Mouse (Mus musculus) cerebellum, adult 8-10 months (tissue): ENCODE measurements around the gene Lpin1.

Experiments
- DNase-seq: peaks from one replicate; pipeline ENCODE4 v3.0.0; 2022

Gene Lpin1

DNA sequence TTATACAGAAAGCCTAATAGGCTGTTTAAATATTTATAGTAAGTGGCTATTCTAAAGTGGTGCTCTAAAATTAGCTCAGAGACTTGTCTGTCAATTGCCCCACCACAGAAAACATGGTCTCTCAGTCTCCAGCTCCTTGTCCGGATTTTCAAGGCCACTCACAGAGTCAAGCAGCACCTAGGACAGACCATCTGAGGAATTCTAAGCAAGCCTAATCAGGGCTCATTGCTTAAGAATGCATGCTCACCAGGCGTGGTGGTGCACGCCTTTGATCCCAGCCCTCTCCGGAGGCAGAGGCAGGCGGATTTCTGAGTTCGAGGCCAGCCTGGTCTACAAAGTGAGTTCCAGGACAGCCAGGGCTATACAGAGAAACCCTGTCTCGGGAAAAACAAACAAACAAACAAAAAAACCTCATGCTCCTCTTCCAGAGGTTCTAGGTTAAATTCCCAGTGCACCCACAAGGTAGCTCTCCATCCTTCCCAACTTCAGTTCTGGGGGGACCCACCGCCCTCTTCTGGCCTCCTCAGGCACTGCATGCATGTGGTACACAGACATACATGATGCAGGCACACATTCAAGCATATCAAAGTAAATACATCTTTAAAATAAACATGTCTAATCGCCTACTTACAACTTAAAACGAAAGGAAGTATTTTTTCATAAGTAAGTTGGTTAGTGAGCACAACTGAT, 40.2 kb downstream of the Lpin1 start:
- no peak for DNase-seq

GRCm38 (mm10) chr12:16568936-16569650, 41.7 kb downstream of the Lpin1 start:
- DNase-seq, result no peak

GRCm38 (mm10) chr12:16568496-16568895, 42.3 kb downstream of the Lpin1 start:
- peak; percentile 69 for DNase-seq

DNA sequence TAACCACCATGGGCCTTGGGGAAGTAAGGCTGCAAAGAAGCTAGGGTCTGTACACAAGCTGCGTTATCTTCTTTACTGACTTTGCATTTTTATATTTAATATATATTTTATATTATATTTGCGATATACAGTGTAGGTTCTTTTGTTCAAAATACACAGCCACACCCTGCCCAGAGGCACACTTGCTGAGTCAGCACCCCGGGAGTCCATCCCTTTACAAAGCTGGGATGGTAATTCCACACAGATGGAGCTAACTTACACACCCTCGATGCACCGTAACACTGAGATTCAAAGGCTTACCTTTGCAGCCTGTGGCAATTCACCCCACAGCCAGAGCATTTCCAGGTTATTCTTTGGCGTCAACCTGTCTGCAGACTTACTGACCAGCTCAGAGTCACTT, 42.7 kb downstream of the Lpin1 start:
- DNase-seq, result no peak

DNA sequence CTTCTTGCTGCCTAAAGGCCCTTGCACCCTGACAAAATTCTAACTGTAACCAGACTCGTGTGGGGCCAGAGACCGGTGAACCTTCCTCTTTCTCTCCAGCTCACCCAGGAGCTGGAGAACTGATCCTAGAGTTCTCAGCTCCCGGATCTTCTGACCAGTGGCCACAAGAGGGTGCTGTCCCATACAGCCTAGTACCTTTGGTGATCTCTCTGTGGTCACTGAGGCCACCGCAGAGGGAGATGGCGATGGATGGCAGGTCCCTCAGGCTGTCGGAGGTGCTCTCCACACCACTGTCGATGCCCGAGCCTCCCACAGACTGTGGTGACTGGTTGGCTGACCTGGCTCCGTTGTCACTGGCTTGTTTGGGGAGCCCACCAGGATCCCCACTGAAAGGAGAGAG, 47.3 kb downstream of the Lpin1 start:
- peak; percentile 27 for DNase-seq

DNA sequence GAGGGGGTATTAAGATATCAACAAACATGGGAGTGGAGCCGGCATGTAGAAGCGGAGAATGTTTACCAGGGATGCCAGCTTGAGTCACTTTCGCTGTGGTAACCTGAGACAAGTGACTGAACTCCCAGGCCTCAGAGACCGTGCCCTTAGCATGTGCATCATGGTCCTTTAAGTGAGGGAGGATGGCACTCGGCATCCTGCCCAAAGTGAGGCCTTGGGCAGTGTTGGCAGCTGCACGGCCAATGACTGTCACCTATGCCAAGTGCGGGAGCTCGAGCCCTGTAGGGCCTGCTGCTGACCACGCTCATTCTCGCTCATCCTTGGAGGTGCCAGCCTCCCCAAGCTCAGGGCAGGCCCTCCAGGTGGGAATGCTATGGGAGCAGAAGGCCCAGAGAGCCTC, 48.1 kb downstream of the Lpin1 start:
- DNase-seq, result no peak

GRCm38 (mm10) chr12:16562181-16562580, 48.6 kb downstream of the Lpin1 start:
- no peak for DNase-seq

- DNase-seq, result no peak
Observed at GRCm38 (mm10) chr12:16557271-16557670, 53.5 kb downstream of the Lpin1 start.

DNA sequence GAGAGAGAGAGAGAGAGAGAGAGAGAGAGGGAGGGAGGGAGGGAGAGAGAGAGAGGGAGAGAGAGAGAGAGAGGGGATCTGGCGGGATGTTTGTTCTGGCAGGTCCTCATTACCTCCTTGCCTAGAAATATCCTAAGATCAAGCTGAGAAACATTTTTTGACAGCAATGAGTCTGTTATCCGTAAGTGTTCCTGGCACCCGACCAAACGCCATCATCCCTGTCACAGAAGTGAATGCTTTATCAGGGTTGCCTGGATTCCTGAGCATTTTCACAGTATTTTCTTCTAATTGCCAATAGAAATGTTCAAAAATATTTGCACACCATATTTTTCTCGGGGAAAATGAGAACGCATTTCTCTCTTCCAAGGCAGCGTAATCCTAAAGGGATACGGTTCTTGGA, 56.6 kb downstream of the Lpin1 start:
- DNase-seq, result no peak

DNA sequence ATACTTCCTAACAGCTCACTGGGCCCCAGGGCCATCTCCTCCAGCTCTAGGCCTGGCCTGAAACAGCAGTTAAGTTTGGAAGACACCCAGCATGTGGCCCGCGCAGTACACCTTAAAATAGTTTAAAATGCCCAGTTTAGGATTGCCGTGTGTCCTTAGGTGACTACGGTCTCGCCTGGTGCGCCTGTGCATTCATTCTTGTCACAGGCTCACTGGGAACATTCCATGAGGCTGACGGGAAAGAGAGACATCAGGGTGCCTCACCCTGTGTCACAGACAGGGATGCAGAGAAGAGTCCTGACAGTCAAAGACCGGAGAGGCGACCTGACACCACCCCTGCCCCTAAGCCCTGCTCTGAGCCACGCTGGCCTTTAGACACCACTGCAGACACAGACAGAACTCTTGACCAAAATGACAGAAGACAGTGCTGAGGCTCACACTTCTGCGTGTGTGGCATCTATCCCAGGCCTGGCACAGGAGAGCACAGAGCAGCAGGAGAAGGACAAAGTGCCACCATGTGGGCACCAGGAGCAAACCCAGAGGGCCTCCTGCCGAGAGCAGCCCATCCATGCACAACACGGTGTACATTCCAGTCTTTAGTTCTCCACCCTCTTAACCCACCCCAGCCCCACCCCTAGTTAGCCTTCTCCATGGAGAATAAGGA, 58.5 kb downstream of the Lpin1 start:
- DNase-seq, result no peak

- DNase-seq, result no peak
Observed at GRCm38 (mm10) chr12:16550983-16551454, 59.7 kb downstream of the Lpin1 start.

GRCm38 (mm10) chr12:16548824-16549375, 61.9 kb downstream of the Lpin1 start:
- DNase-seq, result no peak

GRCm38 (mm10) chr12:16541606-16542005, 69.2 kb downstream of the Lpin1 start:
- DNase-seq, result no peak

- DNase-seq, result no peak
Observed at GRCm38 (mm10) chr12:16540712-16541111, 70.1 kb downstream of the Lpin1 start.

- DNase-seq, result no peak
Observed at GRCm38 (mm10) chr12:16539965-16540661, 70.7 kb downstream of the Lpin1 start.

DNA sequence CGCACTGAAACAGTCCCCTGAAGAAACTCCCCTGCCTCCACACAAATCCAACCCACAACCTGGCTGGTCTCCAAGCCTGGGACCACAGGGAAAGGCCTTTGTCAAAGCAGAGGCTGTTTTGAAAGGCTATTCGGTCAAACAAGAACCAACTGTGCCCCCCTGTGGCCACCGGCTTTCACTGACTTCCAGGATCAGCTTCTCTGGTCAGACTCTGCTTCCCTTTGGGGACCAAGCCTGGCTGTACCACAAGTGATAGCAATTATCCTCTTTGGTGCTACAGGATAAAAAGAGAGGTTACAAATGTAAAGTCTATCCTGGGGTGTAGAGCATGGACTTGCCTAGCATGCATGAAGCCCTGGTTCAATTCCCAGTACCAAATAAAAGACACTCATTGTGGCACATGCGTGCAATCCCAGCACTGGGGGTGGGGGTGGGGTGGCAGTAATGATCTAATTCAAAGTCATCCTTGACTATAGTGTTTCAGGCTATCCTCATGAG, 77.4 kb downstream of the Lpin1 start:
- peak; percentile 55 for DNase-seq

- no peak for DNase-seq
Observed at GRCm38 (mm10) chr12:16532860-16533230, 77.9 kb downstream of the Lpin1 start.

GRCm38 (mm10) chr12:16531956-16532859, 78.6 kb downstream of the Lpin1 start:
- DNase-seq, result no peak

DNA sequence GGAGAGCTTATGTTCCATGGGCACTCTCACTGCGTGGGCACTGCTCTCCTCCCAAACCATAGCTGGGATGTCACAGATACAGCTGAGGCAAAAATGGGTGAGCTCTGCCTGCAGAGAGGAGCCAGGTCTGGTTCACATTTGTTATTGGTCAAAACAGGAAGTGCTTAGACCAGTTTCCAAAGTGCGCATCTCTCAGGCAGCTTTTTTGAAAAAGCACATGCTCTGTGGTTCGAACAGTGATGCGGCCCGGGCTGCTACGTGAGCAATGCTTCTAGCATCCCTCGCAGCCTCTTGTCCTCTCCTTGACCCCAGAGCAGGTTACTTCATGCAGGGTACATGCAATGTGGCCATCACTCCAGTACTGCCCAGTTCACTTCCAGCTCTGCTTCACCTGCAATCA, 82.1 kb downstream of the Lpin1 start:
- DNase-seq, result no peak

- no peak for DNase-seq
Observed at GRCm38 (mm10) chr12:16527941-16528340, 82.8 kb downstream of the Lpin1 start.

GRCm38 (mm10) chr12:16526862-16527261, 83.9 kb downstream of the Lpin1 start:
- DNase-seq, result no peak

DNA sequence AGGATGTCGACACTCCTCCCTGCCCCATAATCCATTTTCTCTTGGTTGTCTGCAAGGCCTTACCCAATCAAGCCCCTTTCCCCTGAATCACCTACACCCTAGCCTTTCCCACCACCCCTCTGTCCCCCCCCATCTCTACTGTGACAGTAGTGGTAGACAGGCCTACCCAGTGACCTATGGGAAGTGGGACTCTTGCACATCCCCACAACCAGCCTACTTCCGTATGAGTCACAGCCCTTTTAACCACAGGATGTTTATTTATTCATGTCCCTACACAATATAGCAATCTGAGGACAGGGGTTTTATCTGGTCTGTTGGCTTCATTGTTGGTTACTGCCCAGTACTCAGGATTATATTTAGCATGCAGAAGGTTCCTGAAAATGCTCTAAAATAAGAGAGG, 84.6 kb downstream of the Lpin1 start:
- no peak for DNase-seq
